Mouse (Mus musculus) R1 (cell line): ENCODE measurements around the gene Armc5.

ENCODE experiments used
- DNase-seq: peaks from one replicate; pipeline ENCODE4 v3.0.0-alpha.2; 2018; ENCODE audit warnings: low read depth, low spot score

Gene Armc5

DNA sequence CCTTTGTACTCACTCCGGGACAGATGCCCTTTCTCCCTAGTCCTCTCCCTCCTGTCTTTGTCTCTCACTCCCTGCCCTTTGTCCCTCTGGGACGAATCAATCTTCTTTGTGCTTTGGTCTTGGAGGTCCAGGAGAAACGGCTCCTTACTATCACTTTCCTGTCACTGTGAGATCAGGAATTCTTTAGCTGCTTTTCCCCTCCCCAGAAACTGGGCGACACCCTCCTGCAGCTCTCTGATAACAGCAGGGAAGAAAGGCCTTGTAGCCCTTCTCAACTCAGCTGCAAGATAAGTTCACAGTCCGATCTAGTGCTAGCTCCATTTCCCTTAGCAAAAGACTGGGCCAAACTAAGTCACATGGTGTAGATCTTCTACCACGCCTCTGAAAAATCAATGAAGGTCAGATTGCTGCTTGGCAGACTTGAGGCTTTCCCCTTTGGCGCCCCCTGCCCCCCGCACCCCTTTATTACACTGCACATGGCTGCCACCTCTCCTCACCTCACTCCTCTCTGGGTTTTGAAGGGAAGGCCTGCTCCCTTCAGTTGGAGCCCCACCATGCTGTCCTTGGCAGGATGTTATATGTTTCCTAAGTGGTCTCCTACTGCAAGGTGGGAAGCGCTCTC lies 51.9 kb downstream of the Armc5 start:
- DNase-seq: no peak
